ENCODE assay signal across 7 mouse cellular contexts in the genomic region with DNA sequence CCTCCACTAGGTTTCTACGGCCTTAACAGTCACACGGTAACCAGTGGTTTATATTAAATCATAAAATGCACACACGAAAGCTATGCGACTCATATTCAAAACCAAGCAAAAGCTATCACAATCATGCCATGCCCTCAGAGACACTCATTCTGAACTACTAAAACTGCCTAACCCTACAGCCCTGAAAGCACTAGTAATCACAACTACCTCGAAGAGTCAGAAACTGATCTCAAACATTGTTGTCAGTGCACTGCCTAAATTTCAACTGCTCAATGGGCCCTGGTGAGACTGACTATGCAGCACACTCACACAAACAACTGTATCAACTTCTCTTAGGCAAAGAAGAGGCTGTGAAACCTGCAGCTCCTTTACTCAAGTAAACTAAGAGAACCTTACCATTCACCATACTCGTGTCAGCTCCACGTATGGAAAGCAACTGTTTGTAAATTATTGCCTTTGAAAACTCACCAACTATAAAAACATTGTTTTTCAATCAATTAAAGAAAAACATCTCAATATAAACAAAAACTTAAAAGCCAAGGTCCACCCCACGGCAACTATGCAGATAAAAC. TPM values are rescaled to one million over a fixed set of nuclear protein-coding genes. Genes with fewer than 3 reads are reported as not detected.
DNase-seq lines count a peak whose midpoint lies in the region; ATAC-seq and TF ChIP-seq lines count a peak whose summit lies in the region.

No protein-coding gene starts in this region.

- no peak for TF ChIP-seq EP300 in liver, embryonic 14.5 days (IDR thresholded peaks at IDR 0.05; ENCODE audit: low read depth)

- no peak for TF ChIP-seq CTCF in spleen, adult 2 months (IDR thresholded peaks at IDR 0.05; ENCODE audit: extremely low read depth, insufficient read depth, insufficient read length, insufficient replicate concordance)
- TF ChIP-seq CTCF in cortical plate, adult 2 months (IDR thresholded peaks at IDR 0.05; ENCODE audit: extremely low read depth, insufficient read depth, low read length): no peak
- no peak for TF ChIP-seq CTCF in liver, embryonic 14.5 days (IDR thresholded peaks at IDR 0.05; ENCODE audit: low read depth)

- no peaks in the 10 kb centered on the region for H3K9me3 ChIP-seq in hindbrain, embryonic 11.5 days (ENCODE audit: control insufficient read depth, low read length)
- H3K9me3 ChIP-seq in liver, embryonic 14.5 days (ENCODE audit: control insufficient read depth, low read length): no peaks in the 10 kb centered on the region

- peak overlapping the region; percentile 72 for H3K4me3 ChIP-seq in spleen, adult 2 months (ENCODE audit: extremely low read depth, insufficient read depth, insufficient read length)
- H3K4me3 ChIP-seq in cortical plate, adult 2 months (ENCODE audit: insufficient read depth, low read length): peak overlapping the region; percentile 67
- H3K4me3 ChIP-seq in hindbrain, embryonic 11.5 days (ENCODE audit: low read depth, low read length): peak overlapping the region; percentile 89
- peak overlapping the region; percentile 77 to 86 for H3K4me3 ChIP-seq in liver, embryonic 14.5 days (ENCODE audit: insufficient read depth in 1 of 2, low read depth in 2 of 2, low read length in 2 of 2)

- peak overlapping the region; percentile 51 for H3K4me2 ChIP-seq in hindbrain, embryonic 11.5 days (replicated peaks; ENCODE audit: low read depth, low read length)
- peak overlapping the region; percentile 79 for H3K4me2 ChIP-seq in liver, embryonic 14.5 days (ENCODE audit: low read depth)

- H3K27me3 ChIP-seq in spleen, adult 2 months (ENCODE audit: control insufficient read depth, insufficient read depth, low read length): no peaks in the 10 kb centered on the region
- no peaks in the 10 kb centered on the region for H3K27me3 ChIP-seq in hindbrain, embryonic 11.5 days (ENCODE audit: control insufficient read depth, insufficient read depth, low read length)
- H3K27me3 ChIP-seq in liver, embryonic 14.5 days (ENCODE audit: control insufficient read depth, insufficient read depth, low read length): no peaks in the 10 kb centered on the region

- no peak for ATAC-seq in hindbrain, embryonic 11.5 days (ENCODE audit: low FRiP score)
- no peak for ATAC-seq in liver, embryonic 14.5 days (ENCODE audit: insufficient read depth)

- no peak for TF ChIP-seq POLR2A in spleen, adult 2 months (IDR thresholded peaks at IDR 0.05; ENCODE audit: low read depth, low read length)
- TF ChIP-seq POLR2A in cortical plate, adult 2 months (IDR thresholded peaks at IDR 0.05; ENCODE audit: extremely low read depth, insufficient read depth, low read length): no peak

- H3K9ac ChIP-seq in hindbrain, embryonic 11.5 days (ENCODE audit: low read depth, low read length): peak overlapping the region; percentile 59
- peak overlapping the region; percentile 97 for H3K9ac ChIP-seq in liver, embryonic 14.5 days (replicated peaks)

- WGBS in spleen, adult 2 months: 17% methylated on average over 8 of the region's 8 CpGs
- 44% methylated on average over 8 of the region's 8 CpGs for WGBS in hindbrain, embryonic 11.5 days
- WGBS in liver, embryonic 14.5 days (ENCODE audit: insufficient replicate concordance): 28% methylated on average over 8 of the region's 8 CpGs

- H3K27ac ChIP-seq in spleen, adult 2 months (ENCODE audit: insufficient read depth, low read length): peak overlapping the region; percentile 43; the same call in 1 of the 2 replicates
- peak overlapping the region; percentile 17; the same call in 1 of the 2 replicates for H3K27ac ChIP-seq in cortical plate, adult 2 months (ENCODE audit: insufficient read depth, low read length)
- H3K27ac ChIP-seq in hindbrain, embryonic 11.5 days (ENCODE audit: low read depth, low read length): no peak overlapping the region
- peak overlapping the region; percentile 32 for H3K27ac ChIP-seq in liver, embryonic 14.5 days

- no peak for DNase-seq in spleen, adult 2 months (ENCODE audit: low read depth in 1 of 2, low spot score in 2 of 2)
- DNase-seq in spleen, postnatal 36 days (ENCODE audit: low spot score in 2 of 2): no peak
- DNase-seq in hindbrain, embryonic 11.5 days (ENCODE audit: low spot score): peak; percentile 33
- DNase-seq in liver, embryonic 14.5 days (ENCODE audit: low read depth in 3 of 3, low spot score in 3 of 3): peak in 1 of 3 experiments; percentile 22
- no peak for DNase-seq in frontal cortex, postnatal 36 days (ENCODE audit: low spot score in 2 of 2)
- DNase-seq in frontal cortex, postnatal 14 days (ENCODE audit: low spot score in 2 of 2): no peak

- H3K36me3 ChIP-seq in spleen, adult 2 months (ENCODE audit: control insufficient read depth, insufficient read depth, low read length): peaks cover 1% of the 10 kb centered on the region; the same call in 1 of the 2 replicates
- no peaks in the 10 kb centered on the region for H3K36me3 ChIP-seq in hindbrain, embryonic 11.5 days (ENCODE audit: control insufficient read depth, insufficient read depth, low read length)
- H3K36me3 ChIP-seq in liver, embryonic 14.5 days (replicated peaks; ENCODE audit: control insufficient read depth, insufficient read depth, low read depth): peaks cover 3% of the 10 kb centered on the region

- H3K4me1 ChIP-seq in spleen, adult 2 months (ENCODE audit: control insufficient read depth, insufficient read depth, insufficient read length): 0 out of 2 replicates have a peak, but pooled peaks cover 4% of the 10 kb centered on the region
- H3K4me1 ChIP-seq in cortical plate, adult 2 months (ENCODE audit: control insufficient read depth, insufficient read depth, low read length): peaks cover 6% of the 10 kb centered on the region; the same call in 1 of the 2 replicates
- H3K4me1 ChIP-seq in hindbrain, embryonic 11.5 days (replicated peaks; ENCODE audit: control insufficient read depth, insufficient read depth, low read length): no peaks in the 10 kb centered on the region; the same call in 1 of the 2 replicates
- peaks cover 2 to 9% of the 10 kb centered on the region in 2 experiments; a peak in 3 of 4 replicates for H3K4me1 ChIP-seq in liver, embryonic 14.5 days (replicated peaks; ENCODE audit: control insufficient read depth in 2 of 2, insufficient read depth in 2 of 2, low read length in 1 of 2)

RNA-seq across cellular contexts. Expression of gene Phip, which starts 1.9 kb away (rescaled TPM):
- polyA plus RNA-seq in spleen, adult 2 months (2012; rRNA removed): 4.0 and 4.7 TPM in 2 replicates
- 14.8 and 15.6 TPM in 2 replicates for polyA plus RNA-seq in cortical plate, adult 2 months (2012; rRNA removed)
- polyA plus RNA-seq in hindbrain, embryonic 11.5 days (2014; fragmentation: Nextera tagmentation; extraction: Ambion mirVana): 141 TPM in 2 replicates
- 2.5 and 3.5 TPM in 2 replicates for polyA plus RNA-seq in liver, embryonic 14.5 days (2012; rRNA removed)
- polyA plus RNA-seq in liver, embryonic 14.5 days (2014; fragmentation: Nextera tagmentation; extraction: Ambion mirVana): 17.2 and 17.7 TPM in 2 replicates
